Mouse (Mus musculus) c-Kit-positive CD71-positive TER-119-positive erythroid progenitor cells, embryonic 14.5 days (primary cell): ENCODE results near the gene Eif3m.

Experiments used
- DNase-seq: peaks from one replicate; pipeline ENCODE4 v3.0.0-alpha.2; 2013; ENCODE audit warnings: low spot score

The Eif3m gene

DNA sequence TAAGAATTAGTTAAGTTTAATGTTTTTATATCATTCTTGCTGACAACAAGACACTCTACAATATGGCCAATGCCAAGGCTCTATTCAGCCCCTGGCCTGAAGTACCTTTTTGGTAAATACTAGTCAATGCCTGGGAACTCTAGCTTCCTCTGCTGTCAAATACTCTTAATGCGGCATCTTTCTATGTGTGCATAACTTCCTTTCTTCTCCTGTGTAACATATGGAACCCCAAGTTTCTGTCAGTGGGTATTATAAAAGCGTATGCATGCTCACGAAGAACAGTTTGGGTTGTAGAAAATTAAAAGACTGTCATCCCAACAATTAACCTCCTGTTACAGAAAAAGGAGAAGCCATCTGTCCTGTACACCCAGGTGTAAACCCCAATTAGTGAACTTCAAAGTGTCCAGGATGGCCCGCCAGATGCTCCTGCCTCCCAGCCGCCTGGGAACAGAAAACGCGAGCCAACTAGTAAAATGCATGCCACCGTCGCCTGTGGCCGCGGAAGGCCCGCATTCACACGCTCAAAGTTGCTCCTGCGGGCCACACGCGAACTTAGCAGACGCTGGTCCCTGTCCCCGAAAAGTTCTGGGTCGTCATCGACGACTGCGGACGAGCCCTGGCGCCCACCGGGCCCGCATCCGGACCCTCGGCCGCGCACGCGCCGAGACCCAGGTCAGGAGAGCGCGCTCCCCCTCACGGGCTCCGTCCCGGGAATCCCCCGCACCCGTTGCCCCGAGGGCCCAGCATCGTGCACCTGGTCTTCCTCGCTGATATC, 501 bp downstream of the Eif3m start:
- DNase-seq: peak; percentile 31

DNA sequence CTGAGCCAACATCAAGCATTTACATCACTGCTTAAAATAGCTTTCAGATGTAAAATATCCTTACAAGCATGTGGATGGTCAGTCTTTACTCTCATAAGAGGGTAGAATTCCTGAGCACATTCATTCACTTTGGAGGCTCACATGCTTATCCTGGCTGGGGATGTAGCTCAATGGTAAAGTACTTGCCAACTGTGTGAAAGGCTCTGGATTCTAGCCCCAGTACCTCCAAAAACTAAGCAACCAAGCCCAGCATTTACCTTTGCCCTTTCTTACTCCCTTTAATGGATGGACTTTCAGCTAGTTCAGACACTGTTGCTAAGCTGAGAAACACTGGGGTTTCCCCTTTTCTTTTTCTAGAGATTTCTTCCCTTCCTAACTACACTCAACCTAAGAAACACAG, 9.6 kb downstream of the Eif3m start:
- no peak for DNase-seq

DNA sequence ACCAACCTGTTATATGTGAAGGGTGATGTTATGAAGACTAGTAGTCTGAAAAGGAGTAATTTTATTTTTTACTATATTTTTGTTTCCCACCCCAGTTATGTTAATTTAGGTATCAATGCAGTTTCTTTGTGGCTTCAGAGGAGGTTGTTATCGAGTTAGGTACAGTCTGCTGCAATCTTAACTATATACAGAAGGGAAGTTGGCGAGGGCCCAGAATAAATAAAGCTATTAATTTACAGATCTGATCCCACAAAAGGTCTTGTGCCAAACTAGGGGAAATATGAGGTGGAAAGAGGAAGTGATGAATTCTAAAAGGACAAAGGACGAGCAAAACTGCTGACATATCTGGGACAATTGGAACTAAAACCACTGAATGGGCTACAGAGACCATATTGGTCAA, 20.7 kb downstream of the Eif3m start:
- no peak for DNase-seq

DNA sequence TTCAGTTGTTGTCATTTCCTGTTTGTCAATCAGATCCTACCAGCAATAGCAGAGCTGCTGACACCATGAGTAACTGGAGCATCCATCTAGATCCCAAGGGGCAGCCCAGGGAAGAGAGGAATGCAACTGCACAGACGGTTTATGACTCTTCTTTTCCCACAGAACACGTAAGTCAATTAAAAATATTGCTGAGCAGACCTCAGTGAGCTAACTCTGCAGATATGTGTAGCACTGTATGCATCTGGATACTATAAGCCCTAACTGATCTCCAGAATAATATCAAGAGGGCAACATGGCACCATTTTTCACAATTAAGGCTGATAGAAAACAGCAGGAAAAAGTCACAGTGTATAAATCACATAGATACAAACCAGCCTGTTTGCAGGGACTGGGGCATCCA, 22.4 kb downstream of the Eif3m start:
- no peak for DNase-seq

DNA sequence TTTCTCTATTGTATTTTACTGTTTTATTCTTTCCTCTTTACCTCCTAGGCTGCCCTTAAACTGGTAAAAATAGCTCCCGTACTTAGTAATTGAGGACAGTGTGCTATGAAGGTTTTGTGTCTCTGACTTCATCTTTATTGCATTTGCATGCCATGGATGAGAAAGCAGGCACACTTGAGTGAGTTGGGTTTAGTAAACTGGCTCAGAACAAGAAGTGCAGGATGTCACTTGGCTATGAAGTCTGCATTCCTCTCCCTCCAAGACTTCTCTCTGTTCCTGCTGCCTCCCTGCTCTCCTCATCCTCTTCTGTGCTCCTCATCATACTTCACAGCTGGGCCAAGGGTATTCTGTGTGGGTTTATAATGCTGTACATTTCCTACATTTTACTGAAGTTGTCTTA, 27.9 kb downstream of the Eif3m start:
- DNase-seq: no peak

DNA sequence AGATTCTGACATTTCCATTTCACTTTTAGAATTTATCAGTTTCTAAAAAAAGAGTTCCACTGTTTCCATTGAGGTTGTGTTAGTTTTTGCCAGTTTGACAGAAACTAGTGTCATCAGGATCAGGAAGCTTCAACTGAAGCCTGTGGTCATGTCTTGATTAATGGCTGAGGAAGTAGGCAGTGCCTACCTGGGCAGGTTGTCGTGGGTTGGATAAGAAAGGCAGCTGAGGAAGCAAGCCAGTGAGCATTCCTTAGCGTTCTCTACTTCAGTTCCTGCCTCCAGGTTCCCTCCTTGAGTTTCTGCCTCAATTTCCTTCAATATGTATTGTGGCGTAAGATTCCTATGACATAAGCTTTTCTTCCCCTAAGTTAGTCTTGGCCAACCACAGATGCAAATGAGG, 31.1 kb downstream of the Eif3m start:
- DNase-seq: no peak

DNA sequence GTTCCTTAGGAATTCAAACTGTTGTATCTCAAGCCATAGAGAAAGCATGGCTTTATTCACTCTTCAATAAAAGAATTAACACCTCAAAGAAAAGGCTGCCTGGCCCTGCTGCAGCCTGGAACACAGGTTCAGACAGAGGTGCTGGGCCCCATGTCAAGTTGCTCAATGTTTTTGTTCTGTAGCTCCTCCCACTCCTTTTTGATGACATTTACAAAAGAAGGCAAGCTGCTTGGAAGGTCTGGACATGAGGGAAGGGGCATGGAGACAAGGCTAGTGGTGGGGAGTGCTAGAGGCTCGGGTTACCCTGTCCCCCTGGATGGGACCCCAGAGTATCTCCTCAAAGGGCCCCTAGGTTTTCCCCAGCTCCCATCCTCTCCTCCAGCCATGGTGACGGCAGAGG, 35.2 kb downstream of the Eif3m start:
- DNase-seq: no peak

DNA sequence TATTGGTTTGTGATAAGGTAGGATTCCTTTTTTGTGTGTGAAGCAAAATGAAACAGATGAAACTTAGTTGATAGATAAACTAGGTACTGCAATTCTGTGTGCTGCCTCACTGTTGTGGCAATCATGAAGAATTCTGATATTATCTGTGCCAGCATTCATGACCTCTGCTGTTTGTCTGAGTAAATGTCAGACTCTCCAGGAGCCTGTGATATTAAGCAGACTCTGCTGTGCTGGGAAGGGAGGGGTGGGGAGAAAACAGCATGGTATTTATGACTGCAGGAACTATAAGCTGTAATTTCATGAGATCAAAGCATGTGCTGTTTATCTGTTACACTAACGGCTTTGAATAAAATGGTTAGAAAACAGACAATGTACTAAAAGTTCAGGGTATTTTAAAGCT, 52.4 kb downstream of the Eif3m start:
- DNase-seq: no peak
